Mouse (Mus musculus) left cerebral cortex, adult 18-20 months (tissue): Measurements from ENCODE around the gene Pex13. TPM values are rescaled to one million over a fixed set of nuclear protein-coding genes. Genes with fewer than 3 reads are reported as not detected.
"Not testable (repeated sequence)": the region's sequence is repeated elsewhere in the genome, so short reads cannot be mapped to it uniquely, and the experiment has no call there.

Experiments
- DNase-seq, 2 experiments: peaks; one replicate each; pipeline ENCODE4 v3.0.0; 2021 to 2022; ENCODE audit warnings: low spot score in 2 of 2, mixed read lengths in 1 of 2
- total RNA-seq, 2 experiments: library from RNA; stranded (reverse); gene quantifications; 2 replicates each; pipeline ENCODE4 v1.2.3; 2021

The Pex13 gene
- total RNA-seq, 2 experiments from 2014 or later = 24.4 to 27.0 TPM

- no peak for DNase-seq
Measured at GRCm38 (mm10) chr11:23647835-23648234, 17.9 kb downstream of the Pex13 start.

DNA sequence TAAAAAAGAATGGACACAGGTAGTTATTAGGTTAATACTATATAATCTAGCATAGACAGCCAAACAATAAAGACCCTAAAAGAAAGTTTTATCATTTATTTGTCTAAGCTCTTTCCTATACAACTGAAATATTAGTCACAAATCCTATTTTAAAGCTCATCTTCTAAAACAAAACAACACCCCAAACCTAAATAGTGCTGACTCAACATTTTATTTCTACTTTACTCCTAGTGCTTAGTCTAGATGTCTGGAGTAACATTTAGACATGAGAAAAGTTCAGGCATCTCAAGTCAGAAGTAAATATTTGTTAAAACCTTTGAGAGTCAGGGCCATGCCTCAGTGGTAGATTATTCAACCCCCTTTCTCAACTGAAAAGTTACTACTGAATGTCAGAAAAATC, 18.3 kb downstream of the Pex13 start:
- DNase-seq = no peak

DNA sequence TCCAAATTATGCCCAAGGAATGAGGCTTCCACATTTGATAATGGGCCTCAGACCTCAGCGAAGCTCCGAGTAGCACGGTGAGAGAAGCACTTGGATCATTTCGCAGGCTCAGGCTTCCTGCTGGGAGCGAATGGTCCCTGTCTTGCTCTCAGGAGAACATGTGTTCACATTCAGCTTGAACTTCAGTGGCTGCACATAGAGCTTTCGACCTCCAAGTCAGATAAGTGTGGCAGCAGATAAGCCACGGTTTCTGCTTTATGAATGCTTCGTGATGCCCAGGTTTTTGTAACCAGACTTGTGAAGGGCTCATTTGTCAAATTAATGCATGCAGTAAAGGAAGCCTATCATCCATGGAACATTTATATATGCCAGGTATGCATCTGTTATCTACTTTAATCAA, 31.2 kb downstream of the Pex13 start:
- no peak for DNase-seq

- no peak for DNase-seq
Measured at GRCm38 (mm10) chr11:23633879-23634215, 31.9 kb downstream of the Pex13 start.

- DNase-seq = peak; percentile 74 to 87
Measured at GRCm38 (mm10) chr11:23632945-23633878, 32.5 kb downstream of the Pex13 start, which contains the start of gene 0610010F05Rik. Gene 0610010F05Rik (minus strand): TSS chr11:23633639.

- DNase-seq = no peak
Measured at GRCm38 (mm10) chr11:23630664-23631063, 35.1 kb downstream of the Pex13 start.

- no peak for DNase-seq
Measured at GRCm38 (mm10) chr11:23618995-23619394, 46.8 kb downstream of the Pex13 start.

GRCm38 (mm10) chr11:23614546-23614945, 51.2 kb downstream of the Pex13 start:
- DNase-seq = no peak

GRCm38 (mm10) chr11:23607291-23607690, 58.5 kb downstream of the Pex13 start:
- DNase-seq = not testable (repeated sequence)

Other genes starting within 250 kb of the Pex13 start
- gene Ahsa2, start 167.9 kb downstream of the Pex13 start, total RNA-seq = 10 to 100 TPM; 46.0 to 47.0 TPM
- not detected for gene 1700093K21Rik, start 144.8 kb downstream of the Pex13 start, total RNA-seq
- gene 0610010F05Rik, start 32.3 kb downstream of the Pex13 start, total RNA-seq = 10 to 100 TPM; 32.7 to 39.9 TPM
- gene Pus10, start 285 bp downstream of the Pex13 start, total RNA-seq = 10 to 100 TPM; 15.0 to 15.3 TPM
- gene Rel, start 105.0 kb upstream of the Pex13 start, total RNA-seq = 1 to 10 TPM; 3.4 to 3.5 TPM
- gene Papolg, start 229.3 kb upstream of the Pex13 start, total RNA-seq = 10 to 100 TPM; 18.7 to 19.6 TPM